Mouse (Mus musculus) megakaryocyte, embryonic 14.5 days (primary cell): ENCODE results near the gene Cacna1d. TPM values are rescaled to one million over a fixed set of nuclear protein-coding genes. Genes with fewer than 3 reads are reported as not detected.

Experiments
- H3K27me3 ChIP-seq: replicated peaks from 2 replicates; pipeline ENCODE3; 2012; ENCODE audit warnings: inconsistent platforms
- H3K36me3 ChIP-seq: replicated peaks from 2 replicates; pipeline ENCODE3; 2012; ENCODE audit warnings: low read length, inconsistent platforms, mixed read lengths
- H3K4me1 ChIP-seq: 2 replicates; pipeline ENCODE4 v1.6.1; 2012; ENCODE audit warnings: inconsistent platforms
- H3K4me3 ChIP-seq: replicated peaks from 2 replicates; pipeline ENCODE3; 2012; ENCODE audit warnings: moderate library complexity, mild to moderate bottlenecking, inconsistent platforms
- H3K9me3 ChIP-seq: 2 replicates; pipeline ENCODE4 v1.6.1; 2012; ENCODE audit warnings: inconsistent platforms
- FLI1 ChIP-seq: IDR thresholded peaks from 2 replicates; pipeline ENCODE4 v1.6.1; 2012; ENCODE audit warnings: low read length, inconsistent platforms, mixed read lengths
- GATA1 ChIP-seq: IDR thresholded peaks from 3 replicates; pipeline ENCODE4 v1.6.1; 2012; ENCODE audit warnings: mixed read lengths, low read length, inconsistent platforms, borderline replicate concordance
- polyA plus RNA-seq: library from polyadenylated mRNA; stranded (reverse); fragments of >175 nt; gene quantifications from 2 replicates; pipeline ENCODE4 v1.2.3, GENCODE M21; 2012; ENCODE audit warnings: low replicate concordance; ENCODE audit not compliant: insufficient read depth

Cacna1d gene
- polyA plus RNA-seq, 1 experiment = 0.02 TPM

GRCm38 (mm10) chr14:30284446-30284845 is 206.8 kb downstream of the Cacna1d start:
- Histone ChIP-seq H3K4me1 (no peaks in the 10 kb centered on the region), H3K4me3 (no peak overlapping the region), H3K36me3 (no peaks in the 10 kb centered on the region), H3K27me3 (peaks cover 8% of the 10 kb centered on the region), H3K9me3 (peaks cover 8% of the 10 kb centered on the region)
- TF ChIP-seq GATA1 (no peak), FLI1 (no peak)

GRCm38 (mm10) chr14:30284022-30284421 is 207.2 kb downstream of the Cacna1d start:
- Histone ChIP-seq H3K36me3 (no peaks in the 10 kb centered on the region), H3K27me3 (peaks cover 8% of the 10 kb centered on the region), H3K4me3 (no peak overlapping the region), H3K4me1 (no peaks in the 10 kb centered on the region), H3K9me3 (peaks cover 8% of the 10 kb centered on the region)
- TF ChIP-seq FLI1 (no peak), GATA1 (no peak)

GRCm38 (mm10) chr14:30275572-30275971 is 215.7 kb downstream of the Cacna1d start:
- Histone ChIP-seq H3K4me3 (no peak overlapping the region), H3K36me3 (no peaks in the 10 kb centered on the region), H3K9me3 (peaks cover 3% of the 10 kb centered on the region), H3K4me1 (no peaks in the 10 kb centered on the region), H3K27me3 (peaks cover 26% of the 10 kb centered on the region)
- TF ChIP-seq GATA1 (no peak), FLI1 (no peak)

GRCm38 (mm10) chr14:30272976-30273375 is 218.3 kb downstream of the Cacna1d start:
- no peak overlapping the region for H3K4me3 ChIP-seq
- H3K4me1 ChIP-seq = no peaks in the 10 kb centered on the region
- no peak for TF ChIP-seq GATA1
- TF ChIP-seq FLI1 = no peak
- H3K9me3 ChIP-seq = no peaks in the 10 kb centered on the region
- peaks cover 43% of the 10 kb centered on the region for H3K27me3 ChIP-seq
- no peaks in the 10 kb centered on the region for H3K36me3 ChIP-seq

- no peak overlapping the region for H3K4me3 ChIP-seq
- no peaks in the 10 kb centered on the region for H3K9me3 ChIP-seq
- no peaks in the 10 kb centered on the region for H3K36me3 ChIP-seq
- no peak for TF ChIP-seq GATA1
- no peak for TF ChIP-seq FLI1
- peaks cover 45% of the 10 kb centered on the region for H3K27me3 ChIP-seq
- no peaks in the 10 kb centered on the region for H3K4me1 ChIP-seq
These were observed 218.7 kb downstream of the Cacna1d start for GRCm38 (mm10) chr14:30272523-30272922.

GRCm38 (mm10) chr14:30271856-30272255 is 219.4 kb downstream of the Cacna1d start:
- Histone ChIP-seq H3K36me3 (no peaks in the 10 kb centered on the region), H3K4me1 (no peaks in the 10 kb centered on the region), H3K27me3 (peaks cover 45% of the 10 kb centered on the region), H3K4me3 (no peak overlapping the region), H3K9me3 (no peaks in the 10 kb centered on the region)
- no peak for TF ChIP-seq GATA1
- no peak for TF ChIP-seq FLI1

- no peaks in the 10 kb centered on the region for H3K36me3 ChIP-seq
- no peaks in the 10 kb centered on the region for H3K9me3 ChIP-seq
- H3K4me1 ChIP-seq = no peaks in the 10 kb centered on the region
- H3K4me3 ChIP-seq = no peak overlapping the region
- H3K27me3 ChIP-seq = peaks cover 43% of the 10 kb centered on the region
- no peak for TF ChIP-seq GATA1
- no peak for TF ChIP-seq FLI1
These were observed 220.9 kb downstream of the Cacna1d start for GRCm38 (mm10) chr14:30270350-30270749.

GRCm38 (mm10) chr14:30265728-30266127 is 225.5 kb downstream of the Cacna1d start:
- peaks cover 32% of the 10 kb centered on the region for H3K27me3 ChIP-seq
- TF ChIP-seq FLI1 (no peak), GATA1 (no peak)
- H3K4me1 ChIP-seq = no peaks in the 10 kb centered on the region
- H3K4me3 ChIP-seq = no peak overlapping the region
- no peaks in the 10 kb centered on the region for H3K9me3 ChIP-seq
- H3K36me3 ChIP-seq = no peaks in the 10 kb centered on the region

- TF ChIP-seq GATA1 = no peak
- TF ChIP-seq FLI1 = no peak
- no peak overlapping the region for H3K4me3 ChIP-seq
- H3K36me3 ChIP-seq = no peaks in the 10 kb centered on the region
- no peaks in the 10 kb centered on the region for H3K9me3 ChIP-seq
- no peaks in the 10 kb centered on the region for H3K4me1 ChIP-seq
- peaks cover 35% of the 10 kb centered on the region for H3K27me3 ChIP-seq
These were observed 229.5 kb downstream of the Cacna1d start for GRCm38 (mm10) chr14:30261561-30262251.

- no peaks in the 10 kb centered on the region for H3K36me3 ChIP-seq
- H3K4me1 ChIP-seq = no peaks in the 10 kb centered on the region
- H3K9me3 ChIP-seq = no peaks in the 10 kb centered on the region
- peaks cover 54% of the 10 kb centered on the region for H3K27me3 ChIP-seq
- TF ChIP-seq GATA1 (no peak), FLI1 (no peak)
- no peak overlapping the region for H3K4me3 ChIP-seq
These were observed 233.6 kb downstream of the Cacna1d start for GRCm38 (mm10) chr14:30257626-30258025.
